Mouse (Mus musculus) stomach, embryonic 16.5 days (tissue): Measurements from ENCODE around the gene Ces1e. TPM values are rescaled to one million over a fixed set of nuclear protein-coding genes. Genes with fewer than 3 reads are reported as not detected.

Experiments
- polyA plus RNA-seq: library from polyadenylated mRNA; unstranded; fragments of >200 nt; fragmentation: Nextera tagmentation; extraction: Ambion mirVana; gene quantifications from 2 replicates; pipeline ENCODE4 v1.2.1, GENCODE M21; 2015

Gene Ces1e
- polyA plus RNA-seq, 1 experiment from 2014 or later = 2.0 TPM

Other genes starting within 250 kb of the Ces1e start
- not detected in 2 replicates for gene Ces1a, start 181.4 kb downstream of the Ces1e start, polyA plus RNA-seq
- gene Ces1b, start 149.6 kb downstream of the Ces1e start, polyA plus RNA-seq = 0.12 TPM in 2 replicates
- gene Ces1c, start 98.3 kb downstream of the Ces1e start, polyA plus RNA-seq = 0.46 and 0.65 TPM in 2 replicates
- gene Ces1d, start 31.8 kb downstream of the Ces1e start, polyA plus RNA-seq = 2.5 and 2.6 TPM in 2 replicates
- gene Ces1f, start 50.1 kb upstream of the Ces1e start, polyA plus RNA-seq = 0.13 TPM in 1 of 2 replicates, not detected in the other
- 0.14 and 0.30 TPM in 2 replicates for gene Ces1g, start 107.7 kb upstream of the Ces1e start, polyA plus RNA-seq
- not detected in 2 replicates for gene Ces1h, start 150.1 kb upstream of the Ces1e start, polyA plus RNA-seq